Mouse (Mus musculus): Measurements from ENCODE around the gene Ccm2. TPM values are rescaled to one million over a fixed set of nuclear protein-coding genes. Genes with fewer than 3 reads are reported as not detected.

The Ccm2 gene
- total and polyA plus RNA-seq, 3 experiments: 30.4 to 34.5 (median 32.7) TPM

GRCm38 (mm10) chr11:6523662-6524088, 23.0 kb upstream of the Ccm2 start:
- Histone ChIP-seq H3K36me3 (replicated peaks in 1 of 2; ENCODE audit: control insufficient read depth in 1 of 2, insufficient read depth in 1 of 2, low read length in 1 of 2) (peaks cover 29 to 41% of the 10 kb centered on the region in 2 experiments), H3K27me3 (replicated peaks) (no peaks in the 10 kb centered on the region), H3K4me1 (ENCODE audit: control insufficient read depth in 1 of 2, insufficient read depth in 2 of 2) (peaks cover 21 to 50% of the 10 kb centered on the region in 2 experiments), H3K9ac (ENCODE audit: insufficient read depth, low read depth) (no peak overlapping the region; the same call in 1 of the 2 replicates), H3K4me2 (ENCODE audit: insufficient read depth, low read depth, poor library complexity, severe bottlenecking) (peak overlapping the region; percentile 52; the same call in 1 of the 2 replicates), H3K4me3 (replicated peaks in 1 of 3; ENCODE audit: low read depth in 2 of 3, low read length in 2 of 3, poor library complexity in 1 of 3) (no peak overlapping the region), H3K79me2 (replicated peaks; ENCODE audit: control insufficient read depth, extremely low read depth, insufficient read depth, poor library complexity, severe bottlenecking) (peaks cover 46% of the 10 kb centered on the region), H3K9me3 (replicated peaks; ENCODE audit: low read length) (peaks cover 2% of the 10 kb centered on the region), H3K27ac (ENCODE audit: insufficient read depth, low read depth) (peak overlapping the region; percentile 95)
- TF ChIP-seq EP300 (IDR thresholded peaks at IDR 0.05; ENCODE audit: low read length) (no peak), TBP (conservative IDR thresholded peaks at IDR 0.05; ENCODE audit: low read depth, low read length) (peak; percentile 81; the same call in 1 of the 2 replicates), CTCF (conservative IDR thresholded peaks at IDR 0.05 in 1 of 2, IDR thresholded peaks at IDR 0.05 in 1 of 2; ENCODE audit: low read depth in 2 of 2, low read length in 2 of 2) (peak; percentile 49 to 70; a peak in 3 of 4 replicates), CHD1 (IDR thresholded peaks at IDR 0.05; ENCODE audit: low read depth, low read length) (no peak), JUND (conservative IDR thresholded peaks at IDR 0.05; ENCODE audit: low read depth, low read length) (no peak; the same call in 1 of the 2 replicates), SMC3 (IDR thresholded peaks at IDR 0.05; ENCODE audit: low read depth, low read length) (peak; percentile 10), MAX (IDR thresholded peaks at IDR 0.05; ENCODE audit: low read length) (peak; percentile 19; the same call in 1 of the 2 replicates), POLR2A (IDR thresholded peaks at IDR 0.05; ENCODE audit: low read depth, low read length) (peak; percentile 55; the same call in 1 of the 2 replicates), JUN (IDR thresholded peaks at IDR 0.05; ENCODE audit: insufficient read depth, low read depth, low read length) (no peak), ELF1 (IDR thresholded peaks at IDR 0.05; ENCODE audit: low read depth, low read length) (no peak), USF2 (conservative IDR thresholded peaks at IDR 0.05; ENCODE audit: low read depth, low read length) (no peak), RAD21 (IDR thresholded peaks at IDR 0.05; ENCODE audit: low read depth, low read length) (peak; percentile 30), PAX5 (IDR thresholded peaks at IDR 0.05; ENCODE audit: low read length) (no peak), MYC (IDR thresholded peaks at IDR 0.05; ENCODE audit: low read depth, low read length) (peak; percentile 94), CHD2 (IDR thresholded peaks at IDR 0.05; ENCODE audit: low read length) (no peak), IRF4 (IDR thresholded peaks at IDR 0.05; ENCODE audit: low read depth, low read length) (no peak), ZNF384 (IDR thresholded peaks at IDR 0.05; ENCODE audit: low read depth, low read length) (peak; percentile 95), E2F4 (IDR thresholded peaks at IDR 0.05; ENCODE audit: insufficient replicate concordance, low read depth, low read length) (no peak), HCFC1 (IDR thresholded peaks at IDR 0.05; ENCODE audit: low read depth, low read length) (peak; percentile 3; the same call in 1 of the 2 replicates), SIN3A (IDR thresholded peaks at IDR 0.05; ENCODE audit: low read length) (no peak)
- in situ Hi-C loops (cut with MboI; ENCODE audit: low pct_ligation_motif_present, low pct_unique_long_range_greater_than_20kb, low sequenced_read_pairs): no loop called here
- peak; percentile 75 for DNase-seq (ENCODE audit: extremely low read depth)
- dilution Hi-C loops (cut with MboI; ENCODE audit: extremely low pct_ligation_motif_present, extremely low pct_unique_long_range_greater_than_20kb, low sequenced_read_pairs): no loop called here

GRCm38 (mm10) chr11:6524165-6524879, 22.4 kb upstream of the Ccm2 start:
- Histone ChIP-seq H3K79me2 (replicated peaks; ENCODE audit: control insufficient read depth, extremely low read depth, insufficient read depth, poor library complexity, severe bottlenecking) (peaks cover 40% of the 10 kb centered on the region), H3K4me1 (ENCODE audit: control insufficient read depth in 1 of 2, insufficient read depth in 2 of 2) (peaks cover 21 to 50% of the 10 kb centered on the region in 2 experiments), H3K4me3 (replicated peaks in 1 of 3; ENCODE audit: low read depth in 2 of 3, low read length in 2 of 3, poor library complexity in 1 of 3) (no peak overlapping the region), H3K27me3 (replicated peaks) (no peaks in the 10 kb centered on the region), H3K4me2 (ENCODE audit: insufficient read depth, low read depth, poor library complexity, severe bottlenecking) (no peak overlapping the region), H3K9ac (ENCODE audit: insufficient read depth, low read depth) (no peak overlapping the region), H3K36me3 (replicated peaks in 1 of 2; ENCODE audit: control insufficient read depth in 1 of 2, insufficient read depth in 1 of 2, low read length in 1 of 2) (peaks cover 25 to 34% of the 10 kb centered on the region in 2 experiments), H3K9me3 (replicated peaks; ENCODE audit: low read length) (peaks cover 2% of the 10 kb centered on the region), H3K27ac (ENCODE audit: insufficient read depth, low read depth) (peak overlapping the region; percentile 95)
- in situ Hi-C loops (cut with MboI; ENCODE audit: low pct_ligation_motif_present, low pct_unique_long_range_greater_than_20kb, low sequenced_read_pairs) (no loop called here), dilution Hi-C loops (cut with MboI; ENCODE audit: extremely low pct_ligation_motif_present, extremely low pct_unique_long_range_greater_than_20kb, low sequenced_read_pairs) (no loop called here)
- DNase-seq (ENCODE audit: extremely low read depth): peak; percentile 41
- TF ChIP-seq HCFC1 (IDR thresholded peaks at IDR 0.05; ENCODE audit: low read depth, low read length) (0 out of 2 replicates have a peak, but pooled peaks have one; percentile 5), POLR2AphosphoS2 (IDR thresholded peaks at IDR 0.05; ENCODE audit: low read depth, low read length) (peak; percentile 99), POLR2A (IDR thresholded peaks at IDR 0.05; ENCODE audit: low read depth, low read length) (no peak; the same call in 1 of the 2 replicates), MAFK (IDR thresholded peaks at IDR 0.05; ENCODE audit: insufficient replicate concordance, low read length) (0 out of 2 replicates have a peak, but pooled peaks have one; percentile 24), BHLHE40 (IDR thresholded peaks at IDR 0.05; ENCODE audit: low read depth, low read length) (no peak), KAT2A (IDR thresholded peaks at IDR 0.05; ENCODE audit: insufficient replicate concordance, low read length) (no peak), GABPA (IDR thresholded peaks at IDR 0.05; ENCODE audit: insufficient replicate concordance, low read depth, low read length) (no peak), ZNF384 (IDR thresholded peaks at IDR 0.05; ENCODE audit: low read depth, low read length) (peak; percentile 62), ZC3H11A (IDR thresholded peaks at IDR 0.05; ENCODE audit: low read depth, low read length) (no peak), ZKSCAN1 (IDR thresholded peaks at IDR 0.05; ENCODE audit: borderline replicate concordance, low read depth, low read length) (no peak), EP300 (IDR thresholded peaks at IDR 0.05; ENCODE audit: low read length) (no peak), ETS1 (conservative IDR thresholded peaks at IDR 0.05; ENCODE audit: low read depth, low read length) (no peak; the same call in 1 of the 2 replicates), ELF1 (IDR thresholded peaks at IDR 0.05; ENCODE audit: low read depth, low read length) (no peak; the same call in 1 of the 2 replicates), CHD1 (IDR thresholded peaks at IDR 0.05; ENCODE audit: low read depth, low read length) (no peak), NRF1 (IDR thresholded peaks at IDR 0.05; ENCODE audit: low read depth, low read length) (no peak), SIN3A (IDR thresholded peaks at IDR 0.05; ENCODE audit: low read length) (peak; percentile 70), TCF12 (IDR thresholded peaks at IDR 0.05; ENCODE audit: low read depth, low read length) (no peak), CTCF (conservative IDR thresholded peaks at IDR 0.05 in 1 of 2, IDR thresholded peaks at IDR 0.05 in 1 of 2; ENCODE audit: low read depth in 2 of 2, low read length in 2 of 2) (no peak)
